Mouse (Mus musculus) heart, embryonic 10.5 days (tissue): ENCODE results near the gene Arl8a. TPM values are rescaled to one million over a fixed set of nuclear protein-coding genes. Genes with fewer than 3 reads are reported as not detected.
"Not testable (repeated sequence)": the region's sequence is repeated elsewhere in the genome, so short reads cannot be mapped to it uniquely, and the experiment has no call there.

ENCODE experiments used
- DNase-seq: peaks from one replicate; pipeline ENCODE4 v3.0.0-alpha.2; 2017; ENCODE audit warnings: low spot score
- H3K27ac ChIP-seq: fragments of 300-500 bp; sonication (generic); 2 replicates; pipeline ENCODE4 v1.5.1; 2016; ENCODE audit warnings: mild to moderate bottlenecking
- H3K27me3 ChIP-seq: fragments of 300-500 bp; sonication (generic); 2 replicates; pipeline ENCODE4 v1.6.1; 2016; ENCODE audit warnings: mild to moderate bottlenecking; ENCODE audit not compliant: poor library complexity, insufficient read depth, severe bottlenecking
- H3K36me3 ChIP-seq: fragments of 300-500 bp; sonication (generic); 2 replicates; pipeline ENCODE4 v1.6.1; 2016; ENCODE audit warnings: mild to moderate bottlenecking, moderate library complexity
- H3K4me1 ChIP-seq: fragments of 300-500 bp; sonication (generic); 2 replicates; pipeline ENCODE4 v1.6.1; 2016; ENCODE audit warnings: mild to moderate bottlenecking
- H3K4me3 ChIP-seq: fragments of 300-500 bp; sonication (generic); 2 replicates; pipeline ENCODE4 v1.5.1; 2016; ENCODE audit warnings: mild to moderate bottlenecking, moderate library complexity
- H3K9me3 ChIP-seq: fragments of 300-500 bp; sonication (generic); 2 replicates; pipeline ENCODE4 v1.6.1; 2016; ENCODE audit warnings: mild to moderate bottlenecking, moderate library complexity
- WGBS: fragments of 180-500 bp; shearing (Covaris S2); methylation state at CpG from one replicate; pipeline ENCODE4 v1.1.7; 2016; 5-methylcytosine and 5-hydroxymethylcytosine counted together
- polyA plus RNA-seq: library from polyadenylated mRNA; unstranded; fragments of >200 nt; fragmentation: Nextera tagmentation; extraction: Ambion mirVana; gene quantifications from 2 replicates; pipeline ENCODE4 v1.2.1, GENCODE M21; 2016

Arl8a gene
- polyA plus RNA-seq, 1 experiment from 2014 or later, result 36.5 TPM

DNA sequence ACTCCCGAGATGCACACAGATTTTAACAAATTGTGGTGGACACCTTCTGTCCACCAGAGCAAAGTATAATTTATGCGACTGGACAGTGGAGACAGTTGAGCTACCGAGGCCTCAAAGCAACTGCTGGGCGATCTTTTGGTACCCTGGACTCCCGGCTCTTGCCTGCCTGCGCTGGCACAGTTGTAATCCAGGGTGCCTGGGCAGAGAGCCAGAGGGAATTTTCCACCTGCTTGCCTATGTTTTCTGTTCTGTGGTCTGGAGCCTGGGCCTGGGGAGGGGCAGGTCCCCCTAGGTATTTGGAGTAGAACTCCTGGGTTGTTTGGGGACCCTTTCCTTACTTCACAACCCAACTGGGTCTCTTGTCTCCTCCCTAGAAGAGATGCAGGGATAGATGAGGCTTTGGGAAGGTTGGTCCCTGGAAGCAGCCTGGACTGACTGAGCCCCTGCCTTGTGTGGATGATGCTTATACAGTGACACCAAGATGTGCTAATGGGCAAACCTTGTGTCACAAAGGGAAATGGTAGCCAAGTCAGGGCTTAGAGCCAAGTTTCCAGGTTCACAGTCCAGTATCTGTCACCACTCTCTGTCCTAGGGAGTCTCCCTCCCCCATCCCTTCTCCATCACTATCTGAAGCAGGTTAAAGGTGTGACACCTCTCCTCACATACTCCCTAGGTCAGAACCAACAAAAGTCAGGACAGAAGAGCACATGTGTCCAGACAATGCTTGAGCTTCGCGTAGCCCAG lies 35.4 kb downstream of the Arl8a start:
- peaks cover 63% of the 10 kb centered on the region for H3K27me3 ChIP-seq
- H3K4me1 ChIP-seq, result peaks cover 32% of the 10 kb centered on the region
- no peaks in the 10 kb centered on the region for H3K9me3 ChIP-seq
- no peak overlapping the region for H3K4me3 ChIP-seq
- no peak for DNase-seq
- no peak overlapping the region for H3K27ac ChIP-seq
- H3K36me3 ChIP-seq, result no peaks in the 10 kb centered on the region
- 84% methylated on average over 8 of the region's 8 CpGs for WGBS

GRCm38 (mm10) chr1:135182975-135183374 lies 36.4 kb downstream of the Arl8a start:
- Histone ChIP-seq H3K4me3 (no peak overlapping the region), H3K4me1 (peaks cover 32% of the 10 kb centered on the region), H3K27me3 (peaks cover 70% of the 10 kb centered on the region), H3K27ac (no peak overlapping the region), H3K36me3 (no peaks in the 10 kb centered on the region), H3K9me3 (no peaks in the 10 kb centered on the region)
- DNase-seq, result no peak
- 56% methylated on average over 3 of the region's 3 CpGs for WGBS

DNA sequence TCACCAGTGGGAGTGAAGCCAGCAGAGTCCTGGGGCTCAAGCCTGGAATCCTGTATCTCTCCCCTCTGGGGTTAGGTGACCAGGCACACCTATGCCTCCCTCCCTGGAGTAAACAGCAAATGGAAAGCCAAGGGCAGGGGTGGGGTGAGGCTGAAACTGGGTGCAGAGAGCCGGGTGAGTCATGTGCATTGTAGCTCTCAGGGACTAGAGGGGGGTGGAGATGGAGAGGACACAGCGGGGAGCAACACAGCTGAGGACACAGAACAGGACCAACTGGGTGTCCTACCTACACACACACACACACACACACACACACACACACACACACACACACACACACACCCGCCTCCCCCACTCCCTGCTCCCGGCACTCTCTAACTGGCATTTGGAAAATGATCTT lies 36.8 kb downstream of the Arl8a start:
- Histone ChIP-seq H3K4me1 (peaks cover 32% of the 10 kb centered on the region), H3K27ac (no peak overlapping the region), H3K4me3 (no peak overlapping the region), H3K9me3 (no peaks in the 10 kb centered on the region), H3K27me3 (peaks cover 70% of the 10 kb centered on the region), H3K36me3 (no peaks in the 10 kb centered on the region)
- DNase-seq, result no peak
- 71% methylated on average over 3 of the region's 4 CpGs for WGBS

GRCm38 (mm10) chr1:135183941-135184570 lies 37.4 kb downstream of the Arl8a start:
- DNase-seq, result no peak
- Histone ChIP-seq H3K4me1 (peaks cover 32% of the 10 kb centered on the region), H3K4me3 (no peak overlapping the region), H3K27me3 (peaks cover 64% of the 10 kb centered on the region), H3K36me3 (no peaks in the 10 kb centered on the region), H3K27ac (no peak overlapping the region), H3K9me3 (no peaks in the 10 kb centered on the region)
- WGBS, result 46% methylated on average over 11 of the region's 11 CpGs

DNA sequence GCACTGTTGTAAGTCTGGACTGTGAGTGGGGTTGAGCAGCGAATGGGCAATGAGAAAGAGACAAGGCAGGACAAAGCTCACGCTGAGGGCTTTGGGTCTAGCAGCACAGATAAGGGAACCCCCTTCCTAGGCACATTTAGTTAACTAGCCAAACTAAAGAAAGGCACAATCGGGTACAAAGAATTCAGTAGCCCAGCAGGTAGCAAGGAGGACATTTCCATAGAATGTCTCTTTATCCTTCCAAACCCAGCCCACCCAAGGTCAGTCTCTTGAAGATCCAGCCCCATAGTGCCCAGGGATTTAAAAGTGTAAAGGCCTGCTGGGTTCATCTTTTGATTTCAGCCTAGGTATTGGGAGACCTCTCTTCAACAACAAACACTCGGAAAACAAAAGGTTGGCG lies 39.3 kb downstream of the Arl8a start:
- Histone ChIP-seq H3K36me3 (no peaks in the 10 kb centered on the region), H3K27ac (no peak overlapping the region), H3K4me1 (peaks cover 29% of the 10 kb centered on the region), H3K4me3 (no peak overlapping the region), H3K9me3 (no peaks in the 10 kb centered on the region), H3K27me3 (peaks cover 48% of the 10 kb centered on the region)
- DNase-seq, result no peak
- 37% methylated on average over 5 of the region's 5 CpGs for whole genome bisulfite sequencing

DNA sequence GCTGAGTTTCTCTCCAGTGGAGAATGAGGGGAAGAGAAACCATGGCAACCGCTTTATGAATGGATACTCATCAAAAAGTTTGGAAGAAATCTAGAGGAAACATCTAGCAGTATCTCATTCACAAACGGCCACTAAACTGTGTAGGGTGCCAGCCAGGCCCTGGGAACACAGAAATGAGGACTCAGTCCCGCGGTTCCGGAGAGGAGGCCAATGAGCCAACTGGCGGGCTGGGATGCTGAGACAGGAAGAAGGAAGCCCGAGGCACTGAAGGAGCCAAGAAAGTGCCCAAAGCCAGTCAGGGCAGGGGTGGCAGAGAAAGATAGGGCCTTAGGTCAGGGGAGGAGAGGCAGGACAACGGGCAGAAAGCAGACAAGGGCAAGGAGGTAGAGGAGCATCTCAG lies 39.8 kb downstream of the Arl8a start:
- peaks cover 47% of the 10 kb centered on the region for H3K27me3 ChIP-seq
- no peaks in the 10 kb centered on the region for H3K9me3 ChIP-seq
- 36% methylated on average over 8 of the region's 8 CpGs for WGBS
- H3K36me3 ChIP-seq, result no peaks in the 10 kb centered on the region
- H3K4me3 ChIP-seq, result no peak overlapping the region
- no peak overlapping the region for H3K27ac ChIP-seq
- no peak for DNase-seq
- peaks cover 27% of the 10 kb centered on the region for H3K4me1 ChIP-seq

DNA sequence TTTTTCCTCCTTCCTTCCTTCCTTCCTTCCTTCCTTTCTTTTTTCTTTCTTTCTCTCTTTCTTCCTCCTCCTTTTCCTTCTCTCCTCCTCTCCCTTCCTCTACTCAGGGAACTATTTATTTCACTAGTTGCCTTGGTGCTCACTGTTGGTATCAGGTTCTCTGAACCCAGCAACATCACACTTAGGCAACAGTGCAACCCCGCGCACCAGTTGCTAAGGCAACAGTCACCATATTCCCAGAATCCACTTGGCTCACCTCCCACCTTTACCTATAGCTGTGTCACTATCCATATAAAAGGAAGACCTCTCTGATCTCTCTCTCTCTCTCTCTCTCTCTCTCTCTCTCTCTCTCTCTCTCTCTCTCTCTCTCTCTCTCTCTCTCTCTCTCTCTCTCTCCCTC lies 40.4 kb downstream of the Arl8a start:
- not testable (repeated sequence) for H3K9me3 ChIP-seq, H3K36me3 ChIP-seq, H3K27ac ChIP-seq, DNase-seq, H3K4me3 ChIP-seq
- H3K4me1 ChIP-seq, result peaks cover 27% of the 10 kb centered on the region
- WGBS, result 31% methylated on average over 2 of the region's 2 CpGs
- H3K27me3 ChIP-seq, result peaks cover 41% of the 10 kb centered on the region

- Histone ChIP-seq H3K9me3 (no peaks in the 10 kb centered on the region), H3K4me1 (peaks cover 17% of the 10 kb centered on the region), H3K27ac (no peak overlapping the region), H3K36me3 (no peaks in the 10 kb centered on the region), H3K27me3 (peaks cover 32% of the 10 kb centered on the region), H3K4me3 (no peak overlapping the region)
- DNase-seq, result no peak
- WGBS, result 30% methylated on average over 3 of the region's 3 CpGs
These were observed 41.6 kb downstream of the Arl8a start for GRCm38 (mm10) chr1:135188197-135188596.

- no peaks in the 10 kb centered on the region for H3K36me3 ChIP-seq
- no peaks in the 10 kb centered on the region for H3K9me3 ChIP-seq
- no peak for DNase-seq
- WGBS, result 85% methylated on average over 4 of the region's 4 CpGs
- H3K27me3 ChIP-seq, result peaks cover 35% of the 10 kb centered on the region
- H3K4me3 ChIP-seq, result no peak overlapping the region
- H3K4me1 ChIP-seq, result peaks cover 7% of the 10 kb centered on the region; the same call in 1 of the 2 replicates
- no peak overlapping the region for H3K27ac ChIP-seq
These were observed 42.6 kb downstream of the Arl8a start for GRCm38 (mm10) chr1:135189186-135189585.

DNA sequence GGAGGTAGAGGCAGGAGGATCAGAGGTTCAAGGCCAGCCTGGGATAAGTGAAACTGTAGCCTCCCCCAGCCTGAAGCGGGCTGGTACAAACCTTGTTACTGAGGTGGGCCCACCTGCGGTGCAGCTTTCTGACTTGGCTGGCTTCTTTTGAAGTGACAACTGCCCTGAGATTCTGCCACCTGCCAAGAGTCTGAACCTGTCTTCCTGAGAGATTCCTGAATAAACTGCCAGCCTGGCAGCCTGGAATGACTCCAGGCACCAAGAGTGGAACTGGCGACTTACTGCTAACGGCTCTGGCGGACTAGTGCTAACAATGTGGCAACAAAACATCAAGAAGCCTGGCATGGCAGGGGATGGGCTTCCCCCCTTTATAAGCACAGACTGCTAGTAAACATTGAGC lies 47.7 kb downstream of the Arl8a start:
- not testable (repeated sequence) for H3K27ac ChIP-seq, H3K36me3 ChIP-seq, DNase-seq, H3K4me3 ChIP-seq, H3K9me3 ChIP-seq, H3K4me1 ChIP-seq
- peaks cover 41% of the 10 kb centered on the region for H3K27me3 ChIP-seq
- 80% methylated on average over 5 of the region's 5 CpGs for WGBS

DNA sequence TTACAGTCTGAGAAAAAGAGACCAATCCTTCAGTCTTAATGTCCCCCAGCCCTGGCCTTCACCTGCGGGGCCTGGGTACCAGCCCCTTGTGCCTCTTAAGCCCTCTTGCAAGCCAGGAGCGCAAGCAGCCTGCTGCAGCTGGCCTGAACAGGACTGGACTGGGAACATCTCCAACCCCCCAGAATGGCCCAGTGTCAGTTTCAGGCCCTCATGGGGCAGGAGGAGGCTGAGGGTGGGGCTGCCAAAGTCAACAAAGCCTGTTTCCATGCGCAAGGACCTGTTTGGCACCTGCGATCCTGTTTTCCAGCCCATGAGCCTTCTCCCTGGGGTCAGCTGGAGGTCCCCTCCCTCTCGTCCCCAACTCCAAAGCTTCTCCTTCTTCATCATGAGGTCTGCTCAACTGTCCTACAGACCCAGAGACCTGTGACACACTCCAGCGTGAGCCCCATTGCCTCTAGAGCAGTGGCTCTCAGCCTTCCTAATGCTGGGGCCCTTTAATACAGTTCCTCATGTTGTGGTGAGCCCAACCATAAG lies 49.4 kb downstream of the Arl8a start:
- WGBS, result 79% methylated on average over 6 of the region's 6 CpGs
- Histone ChIP-seq H3K4me3 (no peak overlapping the region), H3K27me3 (peaks cover 54% of the 10 kb centered on the region)

DNA sequence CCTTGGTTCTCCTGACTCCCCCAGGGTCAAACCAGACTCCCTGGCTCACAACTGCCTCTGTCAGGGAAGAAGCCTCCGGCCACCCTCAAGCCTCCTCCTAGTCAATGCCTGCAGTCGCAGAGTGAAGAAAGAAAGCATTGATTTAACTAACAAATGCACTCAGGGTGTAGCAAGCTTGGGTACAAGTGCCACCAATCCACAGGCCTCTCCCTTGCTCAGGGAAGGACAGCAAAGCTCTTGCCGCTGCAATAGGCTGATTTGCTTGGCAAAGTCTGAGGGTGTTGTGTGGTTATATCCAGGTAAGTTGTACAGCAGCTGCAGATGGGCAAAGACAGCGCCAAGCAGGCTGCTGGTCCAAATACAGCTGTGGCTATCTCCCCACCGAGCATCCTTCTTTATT lies 51.8 kb downstream of the Arl8a start:
- no peak for DNase-seq
- H3K36me3 ChIP-seq, result no peaks in the 10 kb centered on the region
- 0 out of 2 replicates have a peak overlapping the region, but pooled peaks have one; percentile 8 for H3K27ac ChIP-seq
- no peaks in the 10 kb centered on the region for H3K9me3 ChIP-seq
- peaks cover 11% of the 10 kb centered on the region for H3K4me1 ChIP-seq
- H3K27me3 ChIP-seq, result peaks cover 73% of the 10 kb centered on the region
- H3K4me3 ChIP-seq, result no peak overlapping the region
- 40% methylated on average over 5 of the region's 5 CpGs for WGBS

More for the DNA sequence above, 49.4 kb downstream of the Arl8a start:
- H3K4me1 ChIP-seq, result peaks cover 11% of the 10 kb centered on the region
- H3K27ac ChIP-seq, result no peak overlapping the region
- no peaks in the 10 kb centered on the region for H3K36me3 ChIP-seq
- no peaks in the 10 kb centered on the region for H3K9me3 ChIP-seq
- no peak for DNase-seq

GRCm38 (mm10) chr1:135199014-135199819 lies 52.6 kb downstream of the Arl8a start:
- H3K36me3 ChIP-seq, result no peaks in the 10 kb centered on the region
- no peak for DNase-seq
- H3K4me3 ChIP-seq, result peak overlapping the region; percentile 47
- peaks cover 69% of the 10 kb centered on the region for H3K27me3 ChIP-seq
- H3K9me3 ChIP-seq, result no peaks in the 10 kb centered on the region
- 1% methylated on average over 21 of the region's 21 CpGs for WGBS
- peaks cover 14% of the 10 kb centered on the region for H3K4me1 ChIP-seq
- peak overlapping the region; percentile 67 for H3K27ac ChIP-seq
